Mouse (Mus musculus): ENCODE data around the gene Irs2. TPM values are rescaled to one million over a fixed set of nuclear protein-coding genes. Genes with fewer than 3 reads are reported as not detected.

Gene Irs2
- 6.6 and 7.7 TPM in 2 replicates for polyA plus RNA-seq (2014; fragmentation: Nextera tagmentation; extraction: Ambion mirVana)

GRCm38 (mm10) chr8:11008379-11008775 is at the start of gene Irs2:
Gene Irs2, minus strand, starts transcription at chr8:11008458.
- peak; percentile 1; the same call in 1 of the 2 replicates for ATAC-seq (replicated peaks; ENCODE audit: low FRiP score)
- DNase-seq (ENCODE audit: low spot score), result no peak
- H3K9ac ChIP-seq (ENCODE audit: low read length), result peak within 1 kb of the TSS; percentile 86
- peak within 1 kb of the TSS; percentile 78 for H3K4me3 ChIP-seq (ENCODE audit: low read depth, low read length)
- no peaks in the 10 kb centered on the region for H3K9me3 ChIP-seq (ENCODE audit: control insufficient read depth, low read length)
- H3K27ac ChIP-seq (ENCODE audit: low read depth, low read length), result peak within 1 kb of the TSS; percentile 95
- WGBS, result under 1% methylated on average over 64 of the region's 64 CpGs
- no peaks in the 10 kb centered on the region for H3K36me3 ChIP-seq (ENCODE audit: control insufficient read depth, insufficient read depth, low read length)
- peaks cover 30% of the 10 kb centered on the region for H3K4me1 ChIP-seq (replicated peaks; ENCODE audit: control insufficient read depth, insufficient read depth, low read length)
- H3K4me2 ChIP-seq (ENCODE audit: low read depth, low read length, severe bottlenecking), result peak within 1 kb of the TSS; percentile 66
- no peaks in the 10 kb centered on the region; the same call in 1 of the 2 replicates for H3K27me3 ChIP-seq (ENCODE audit: control insufficient read depth, insufficient read depth, low read length)

GRCm38 (mm10) chr8:11056665-11057064 is 48.4 kb upstream of the Irs2 start:
- H3K4me3 ChIP-seq (ENCODE audit: low read depth, low read length), result no peak overlapping the region
- H3K36me3 ChIP-seq (ENCODE audit: control insufficient read depth, insufficient read depth, low read length), result no peaks in the 10 kb centered on the region
- H3K4me2 ChIP-seq (ENCODE audit: low read depth, low read length, severe bottlenecking), result no peak overlapping the region
- WGBS, result 86% methylated on average over 5 of the region's 5 CpGs
- DNase-seq (ENCODE audit: low spot score), result no peak
- no peak overlapping the region for H3K9ac ChIP-seq (ENCODE audit: low read length)
- no peaks in the 10 kb centered on the region for H3K9me3 ChIP-seq (ENCODE audit: control insufficient read depth, low read length)
- no peaks in the 10 kb centered on the region for H3K27me3 ChIP-seq (ENCODE audit: control insufficient read depth, insufficient read depth, low read length)
- no peak for ATAC-seq (replicated peaks; ENCODE audit: low FRiP score)
- H3K27ac ChIP-seq (ENCODE audit: low read depth, low read length), result no peak overlapping the region
- no peaks in the 10 kb centered on the region for H3K4me1 ChIP-seq (replicated peaks; ENCODE audit: control insufficient read depth, insufficient read depth, low read length)

DNA sequence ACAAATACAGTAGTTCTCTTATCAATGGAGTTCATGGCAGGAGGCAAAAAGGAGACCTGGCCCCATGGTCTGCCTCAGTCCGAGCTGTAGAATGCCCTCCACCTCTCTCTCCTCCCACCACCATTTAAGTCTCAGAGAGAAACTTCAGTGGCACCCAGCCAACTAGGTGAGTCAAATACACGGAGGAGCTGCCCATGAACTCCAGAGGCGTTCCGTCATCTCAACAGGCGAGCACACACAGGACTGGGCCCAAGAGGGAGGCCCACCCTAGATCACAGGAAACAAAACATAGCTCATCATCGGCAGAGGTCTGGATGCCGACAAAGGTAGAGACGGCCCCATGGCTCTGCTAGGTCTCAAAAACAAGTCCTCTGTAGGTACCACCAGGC is 47.9 kb upstream of the Irs2 start:
- Histone ChIP-seq H3K4me1 (replicated peaks; ENCODE audit: control insufficient read depth, insufficient read depth, low read length) (no peaks in the 10 kb centered on the region), H3K4me2 (ENCODE audit: low read depth, low read length, severe bottlenecking) (no peak overlapping the region), H3K27me3 (ENCODE audit: control insufficient read depth, insufficient read depth, low read length) (no peaks in the 10 kb centered on the region), H3K27ac (ENCODE audit: low read depth, low read length) (no peak overlapping the region), H3K9ac (ENCODE audit: low read length) (no peak overlapping the region), H3K36me3 (ENCODE audit: control insufficient read depth, insufficient read depth, low read length) (no peaks in the 10 kb centered on the region), H3K4me3 (ENCODE audit: low read depth, low read length) (no peak overlapping the region), H3K9me3 (ENCODE audit: control insufficient read depth, low read length) (no peaks in the 10 kb centered on the region)
- ATAC-seq (replicated peaks; ENCODE audit: low FRiP score), result no peak
- DNase-seq (ENCODE audit: low spot score), result no peak
- 92% methylated on average over 8 of the region's 8 CpGs for WGBS

GRCm38 (mm10) chr8:11055557-11056174 is 47.4 kb upstream of the Irs2 start:
- ATAC-seq (replicated peaks; ENCODE audit: low FRiP score) (no peak; the same call in 1 of the 2 replicates), DNase-seq (ENCODE audit: low spot score) (no peak)
- H3K4me2 ChIP-seq (ENCODE audit: low read depth, low read length, severe bottlenecking), result no peak overlapping the region
- H3K9me3 ChIP-seq (ENCODE audit: control insufficient read depth, low read length), result no peaks in the 10 kb centered on the region
- H3K27ac ChIP-seq (ENCODE audit: low read depth, low read length), result no peak overlapping the region
- H3K9ac ChIP-seq (ENCODE audit: low read length), result no peak overlapping the region
- no peaks in the 10 kb centered on the region for H3K27me3 ChIP-seq (ENCODE audit: control insufficient read depth, insufficient read depth, low read length)
- 82% methylated on average over 16 of the region's 16 CpGs for WGBS
- no peaks in the 10 kb centered on the region for H3K36me3 ChIP-seq (ENCODE audit: control insufficient read depth, insufficient read depth, low read length)
- no peaks in the 10 kb centered on the region for H3K4me1 ChIP-seq (replicated peaks; ENCODE audit: control insufficient read depth, insufficient read depth, low read length)
- H3K4me3 ChIP-seq (ENCODE audit: low read depth, low read length), result no peak overlapping the region

DNA sequence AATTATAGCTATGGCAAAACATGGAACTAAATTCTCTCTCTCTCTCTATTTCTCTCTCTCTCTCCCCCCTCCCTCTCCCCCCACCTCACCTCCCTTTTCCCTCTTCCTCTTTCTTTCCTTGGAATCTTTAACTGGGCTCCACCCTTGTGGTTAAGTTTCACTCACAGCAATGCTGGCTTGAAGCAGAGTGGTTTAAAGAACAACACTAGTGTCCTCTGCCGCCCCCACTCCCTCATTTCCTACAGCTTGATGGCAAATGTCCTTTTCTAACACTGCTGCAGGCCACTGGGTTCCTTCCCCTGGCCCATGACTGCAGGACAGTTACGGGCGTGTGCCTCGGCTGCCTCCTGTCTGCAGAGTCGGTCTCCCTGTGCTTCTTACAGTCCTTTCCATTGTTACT is 41.6 kb upstream of the Irs2 start:
- DNase-seq (ENCODE audit: low spot score) (no peak), ATAC-seq (replicated peaks; ENCODE audit: low FRiP score) (no peak)
- Histone ChIP-seq H3K4me1 (replicated peaks; ENCODE audit: control insufficient read depth, insufficient read depth, low read length) (no peaks in the 10 kb centered on the region), H3K27ac (ENCODE audit: low read depth, low read length) (no peak overlapping the region), H3K27me3 (ENCODE audit: control insufficient read depth, insufficient read depth, low read length) (no peaks in the 10 kb centered on the region), H3K9ac (ENCODE audit: low read length) (no peak overlapping the region), H3K4me2 (ENCODE audit: low read depth, low read length, severe bottlenecking) (no peak overlapping the region), H3K9me3 (ENCODE audit: control insufficient read depth, low read length) (no peaks in the 10 kb centered on the region), H3K4me3 (ENCODE audit: low read depth, low read length) (no peak overlapping the region), H3K36me3 (ENCODE audit: control insufficient read depth, insufficient read depth, low read length) (no peaks in the 10 kb centered on the region)
- 74% methylated on average over 5 of the region's 5 CpGs for WGBS

- H3K27me3 ChIP-seq (ENCODE audit: control insufficient read depth, insufficient read depth, low read length), result no peaks in the 10 kb centered on the region
- H3K36me3 ChIP-seq (ENCODE audit: control insufficient read depth, insufficient read depth, low read length), result no peaks in the 10 kb centered on the region
- ATAC-seq (replicated peaks; ENCODE audit: low FRiP score) (0 out of 2 replicates have a peak, but pooled peaks have one; percentile 42), DNase-seq (ENCODE audit: low spot score) (no peak)
- no peak overlapping the region for H3K27ac ChIP-seq (ENCODE audit: low read depth, low read length)
- no peak overlapping the region for H3K9ac ChIP-seq (ENCODE audit: low read length)
- WGBS, result 97% methylated on average over 1 of the region's 1 CpGs
- no peaks in the 10 kb centered on the region for H3K9me3 ChIP-seq (ENCODE audit: control insufficient read depth, low read length)
- no peak overlapping the region for H3K4me2 ChIP-seq (ENCODE audit: low read depth, low read length, severe bottlenecking)
- H3K4me1 ChIP-seq (replicated peaks; ENCODE audit: control insufficient read depth, insufficient read depth, low read length), result no peaks in the 10 kb centered on the region
- H3K4me3 ChIP-seq (ENCODE audit: low read depth, low read length), result no peak overlapping the region
These were observed 39.6 kb upstream of the Irs2 start for GRCm38 (mm10) chr8:11047812-11048211.

DNA sequence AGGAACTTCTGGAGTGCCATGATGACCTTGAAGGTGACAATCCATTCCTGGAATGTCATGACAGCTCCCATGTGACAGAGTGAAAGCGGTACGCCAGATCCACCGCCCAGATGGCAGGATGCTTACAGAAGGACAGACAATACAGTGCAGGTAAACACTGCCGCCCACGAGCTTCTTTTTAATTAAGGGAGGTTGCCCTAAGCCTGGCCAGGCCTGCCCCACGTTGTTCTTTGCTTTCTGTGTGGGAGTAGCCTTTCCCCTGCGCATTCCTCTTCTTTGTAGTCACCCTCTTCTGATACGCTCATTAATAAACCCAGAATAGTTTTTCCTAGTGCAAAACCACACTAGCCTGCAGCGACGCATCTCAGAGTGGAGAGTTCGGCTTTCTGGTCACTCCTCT is 36.4 kb upstream of the Irs2 start:
- WGBS, result 76% methylated on average over 11 of the region's 11 CpGs
- ATAC-seq (replicated peaks; ENCODE audit: low FRiP score), result no peak
- Histone ChIP-seq H3K4me1 (replicated peaks; ENCODE audit: control insufficient read depth, insufficient read depth, low read length) (no peaks in the 10 kb centered on the region), H3K9ac (ENCODE audit: low read length) (no peak overlapping the region), H3K4me2 (ENCODE audit: low read depth, low read length, severe bottlenecking) (no peak overlapping the region), H3K9me3 (ENCODE audit: control insufficient read depth, low read length) (no peaks in the 10 kb centered on the region), H3K4me3 (ENCODE audit: low read depth, low read length) (no peak overlapping the region), H3K27me3 (ENCODE audit: control insufficient read depth, insufficient read depth, low read length) (no peaks in the 10 kb centered on the region), H3K27ac (ENCODE audit: low read depth, low read length) (no peak overlapping the region), H3K36me3 (ENCODE audit: control insufficient read depth, insufficient read depth, low read length) (no peaks in the 10 kb centered on the region)
- DNase-seq (ENCODE audit: low spot score), result no peak

DNA sequence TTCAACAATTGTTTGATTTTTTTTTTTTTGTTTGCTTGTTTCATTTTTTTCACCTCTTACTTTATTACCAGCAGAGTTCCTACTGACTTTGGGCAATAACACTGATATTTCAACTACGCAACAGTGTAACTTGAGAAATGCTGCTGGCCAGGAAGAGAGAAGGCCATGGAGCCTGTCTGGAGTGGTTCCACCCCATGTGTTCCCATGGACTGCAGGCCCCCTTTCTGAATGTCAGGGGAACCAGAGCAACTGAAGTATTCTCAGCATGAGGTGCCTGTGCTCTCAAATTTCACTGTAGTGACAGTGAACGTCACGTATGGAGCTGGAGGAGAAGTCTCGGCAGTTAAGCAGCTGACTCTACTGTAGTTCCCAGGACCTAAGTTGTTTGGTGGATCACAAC is 35.3 kb upstream of the Irs2 start:
- ATAC-seq (replicated peaks; ENCODE audit: low FRiP score) (no peak), DNase-seq (ENCODE audit: low spot score) (no peak)
- Histone ChIP-seq H3K9ac (ENCODE audit: low read length) (no peak overlapping the region), H3K27me3 (ENCODE audit: control insufficient read depth, insufficient read depth, low read length) (no peaks in the 10 kb centered on the region), H3K9me3 (ENCODE audit: control insufficient read depth, low read length) (no peaks in the 10 kb centered on the region), H3K4me1 (replicated peaks; ENCODE audit: control insufficient read depth, insufficient read depth, low read length) (no peaks in the 10 kb centered on the region), H3K27ac (ENCODE audit: low read depth, low read length) (no peak overlapping the region), H3K4me2 (ENCODE audit: low read depth, low read length, severe bottlenecking) (no peak overlapping the region), H3K36me3 (ENCODE audit: control insufficient read depth, insufficient read depth, low read length) (no peaks in the 10 kb centered on the region), H3K4me3 (ENCODE audit: low read depth, low read length) (no peak overlapping the region)
- WGBS, result 77% methylated on average over 4 of the region's 4 CpGs

GRCm38 (mm10) chr8:11042872-11043587 is 34.8 kb upstream of the Irs2 start:
- Histone ChIP-seq H3K27ac (ENCODE audit: low read depth, low read length) (no peak overlapping the region), H3K4me3 (ENCODE audit: low read depth, low read length) (no peak overlapping the region), H3K9me3 (ENCODE audit: control insufficient read depth, low read length) (no peaks in the 10 kb centered on the region), H3K9ac (ENCODE audit: low read length) (no peak overlapping the region), H3K4me2 (ENCODE audit: low read depth, low read length, severe bottlenecking) (no peak overlapping the region), H3K4me1 (replicated peaks; ENCODE audit: control insufficient read depth, insufficient read depth, low read length) (no peaks in the 10 kb centered on the region), H3K36me3 (ENCODE audit: control insufficient read depth, insufficient read depth, low read length) (no peaks in the 10 kb centered on the region), H3K27me3 (ENCODE audit: control insufficient read depth, insufficient read depth, low read length) (no peaks in the 10 kb centered on the region)
- no peak for ATAC-seq (replicated peaks; ENCODE audit: low FRiP score)
- WGBS, result 80% methylated on average over 9 of the region's 9 CpGs
- DNase-seq (ENCODE audit: low spot score), result no peak
